Mouse (Mus musculus): ENCODE data around the gene Aurka. TPM values are rescaled to one million over a fixed set of nuclear protein-coding genes. Genes with fewer than 3 reads are reported as not detected.

Aurka gene
- polyA plus RNA-seq, 1 experiment from 2014 or later: 111 TPM

DNA sequence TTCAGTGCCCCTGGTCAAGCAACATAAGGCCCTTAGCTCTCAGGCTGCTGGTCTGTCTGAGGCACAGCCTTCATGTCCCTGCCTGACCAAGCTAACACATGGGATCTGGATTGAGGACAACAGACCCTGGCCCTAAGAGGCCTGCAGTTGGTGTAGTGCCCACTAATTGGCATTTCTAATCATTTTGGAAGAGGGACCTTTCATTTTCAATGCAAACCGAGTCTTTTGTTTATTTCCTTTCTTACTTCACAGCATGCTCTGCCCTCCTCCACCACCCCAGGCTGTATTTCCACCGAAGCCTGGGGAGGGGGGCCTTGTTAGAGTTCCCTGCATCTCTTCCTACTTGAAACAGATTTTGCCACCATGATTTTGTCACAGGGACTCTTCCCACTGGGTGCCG is 29.4 kb downstream of the Aurka start:
- Histone ChIP-seq H3K9ac (replicated peaks; ENCODE audit: low read depth, low read length) (no peak overlapping the region), H3K4me3 (ENCODE audit: low read depth, low read length) (no peak overlapping the region), H3K4me1 (ENCODE audit: control insufficient read depth, insufficient read depth, low read length) (no peaks in the 10 kb centered on the region), H3K27me3 (ENCODE audit: control insufficient read depth, insufficient read depth, low read length) (no peaks in the 10 kb centered on the region), H3K36me3 (ENCODE audit: control insufficient read depth, insufficient read depth, low read length) (no peaks in the 10 kb centered on the region), H3K9me3 (ENCODE audit: control insufficient read depth, low read depth, low read length) (peaks cover 3% of the 10 kb centered on the region; the same call in 1 of the 2 replicates), H3K27ac (ENCODE audit: low read length) (no peak overlapping the region), H3K4me2 (replicated peaks; ENCODE audit: low read depth, low read length) (no peak overlapping the region)
- ATAC-seq (ENCODE audit: insufficient number of reproducible peaks, insufficient read depth, low FRiP score, low read depth): no peak
- WGBS: 55% methylated on average over 3 of the region's 3 CpGs

DNA sequence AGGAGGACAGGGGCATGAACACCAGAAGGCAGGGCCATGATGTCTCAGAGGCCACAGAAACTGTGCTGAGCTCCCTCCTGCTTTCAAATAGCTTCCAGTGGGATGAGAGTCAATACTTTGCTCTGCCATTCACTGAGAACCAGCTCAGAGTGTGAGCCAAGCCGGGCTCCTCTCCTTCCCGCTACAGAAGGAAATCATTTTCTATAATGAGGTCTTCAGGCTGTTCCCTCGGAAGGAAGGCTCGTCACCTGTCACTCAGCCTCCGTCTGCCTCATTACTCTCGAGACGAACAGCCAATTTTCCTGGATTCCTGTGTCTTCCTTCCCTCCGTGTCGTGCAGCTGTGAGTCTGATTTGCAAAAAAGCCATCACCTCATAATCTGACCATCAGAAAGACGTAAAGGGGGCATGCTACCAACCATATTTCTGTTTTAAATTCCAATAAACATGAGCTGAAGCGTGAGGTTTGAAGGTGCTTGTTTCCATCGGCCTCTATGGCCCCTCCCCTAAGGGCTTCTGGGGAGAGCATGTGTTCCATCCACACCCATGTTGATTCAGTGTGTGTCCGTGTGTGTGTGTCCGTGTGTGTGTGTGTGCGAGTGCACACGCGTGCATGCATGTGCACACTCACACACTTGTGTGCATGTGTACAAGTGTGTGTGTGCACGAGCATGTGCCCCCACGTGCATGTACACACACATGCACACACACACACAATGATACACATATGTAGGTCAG is 32.0 kb downstream of the Aurka start:
- H3K9me3 ChIP-seq (ENCODE audit: control insufficient read depth, low read depth, low read length): peaks cover 3% of the 10 kb centered on the region; the same call in 1 of the 2 replicates
- H3K27me3 ChIP-seq (ENCODE audit: control insufficient read depth, insufficient read depth, low read length): no peaks in the 10 kb centered on the region
- H3K27ac ChIP-seq (ENCODE audit: low read length): no peak overlapping the region
- H3K4me3 ChIP-seq (ENCODE audit: low read depth, low read length): no peak overlapping the region
- no peak overlapping the region for H3K9ac ChIP-seq (replicated peaks; ENCODE audit: low read depth, low read length)
- no peaks in the 10 kb centered on the region for H3K4me1 ChIP-seq (ENCODE audit: control insufficient read depth, insufficient read depth, low read length)
- no peaks in the 10 kb centered on the region for H3K36me3 ChIP-seq (ENCODE audit: control insufficient read depth, insufficient read depth, low read length)
- H3K4me2 ChIP-seq (replicated peaks; ENCODE audit: low read depth, low read length): no peak overlapping the region
- ATAC-seq (ENCODE audit: insufficient number of reproducible peaks, insufficient read depth, low FRiP score, low read depth): no peak
- WGBS: 85% methylated on average over 19 of the region's 19 CpGs

DNA sequence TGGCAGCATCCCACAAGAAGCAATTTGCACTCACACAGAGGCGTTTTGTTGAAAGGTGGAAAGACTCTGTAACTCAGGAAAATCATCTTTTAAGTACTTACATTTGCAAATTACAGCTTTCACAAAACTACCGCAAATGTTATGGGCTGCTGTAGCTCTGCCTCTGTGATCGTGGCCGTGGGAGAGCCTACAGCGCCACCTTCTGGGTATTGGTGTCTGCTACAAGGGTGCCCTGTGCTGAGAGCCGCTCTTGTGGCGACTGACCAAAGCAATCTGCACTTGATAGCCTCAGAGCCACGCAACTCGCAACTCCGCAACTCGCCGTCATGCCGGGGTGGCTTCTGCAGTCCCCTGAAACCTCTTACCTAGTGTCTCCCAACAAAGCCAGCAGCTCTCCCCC is 41.2 kb downstream of the Aurka start:
- WGBS: 6% methylated on average over 13 of the region's 13 CpGs
- ATAC-seq (ENCODE audit: insufficient number of reproducible peaks, insufficient read depth, low FRiP score, low read depth): peak; percentile 61; the same call in 1 of the 2 replicates

DNA sequence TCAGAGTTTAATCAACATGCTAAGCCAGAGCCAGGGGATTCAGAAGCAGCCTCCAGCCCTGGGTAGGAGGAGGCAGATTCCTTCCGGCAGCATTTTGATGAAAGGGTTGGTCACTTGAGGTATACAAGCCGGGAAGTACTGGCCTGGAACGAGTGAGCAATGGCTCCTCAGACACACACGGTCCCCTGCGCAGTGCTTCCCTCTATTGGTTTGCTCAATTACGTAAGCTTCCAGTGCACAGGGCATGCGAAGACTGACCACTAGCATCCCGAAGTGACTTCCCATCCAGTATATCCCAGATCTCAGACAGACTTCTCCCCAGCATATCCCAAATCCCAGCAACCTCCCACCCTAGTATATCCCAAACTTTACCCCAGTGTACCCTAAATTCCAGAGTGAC is 42.1 kb downstream of the Aurka start:
- H3K4me3 ChIP-seq (ENCODE audit: low read depth, low read length): no peak overlapping the region
- 61% methylated on average over 8 of the region's 8 CpGs for WGBS
- no peaks in the 10 kb centered on the region for H3K27me3 ChIP-seq (ENCODE audit: control insufficient read depth, insufficient read depth, low read length)
- no peaks in the 10 kb centered on the region for H3K9me3 ChIP-seq (ENCODE audit: control insufficient read depth, low read depth, low read length)
- no peak overlapping the region for H3K27ac ChIP-seq (ENCODE audit: low read length)
- H3K36me3 ChIP-seq (ENCODE audit: control insufficient read depth, insufficient read depth, low read length): no peaks in the 10 kb centered on the region
- H3K4me2 ChIP-seq (replicated peaks; ENCODE audit: low read depth, low read length): no peak overlapping the region
- no peak overlapping the region for H3K9ac ChIP-seq (replicated peaks; ENCODE audit: low read depth, low read length)
- no peak for ATAC-seq (ENCODE audit: insufficient number of reproducible peaks, insufficient read depth, low FRiP score, low read depth)
- H3K4me1 ChIP-seq (ENCODE audit: control insufficient read depth, insufficient read depth, low read length): no peaks in the 10 kb centered on the region

More for the DNA sequence above, 41.2 kb downstream of the Aurka start:
- Histone ChIP-seq H3K27ac (ENCODE audit: low read length) (no peak overlapping the region), H3K4me3 (ENCODE audit: low read depth, low read length) (no peak overlapping the region), H3K36me3 (ENCODE audit: control insufficient read depth, insufficient read depth, low read length) (no peaks in the 10 kb centered on the region), H3K9ac (replicated peaks; ENCODE audit: low read depth, low read length) (no peak overlapping the region), H3K4me2 (replicated peaks; ENCODE audit: low read depth, low read length) (no peak overlapping the region), H3K9me3 (ENCODE audit: control insufficient read depth, low read depth, low read length) (no peaks in the 10 kb centered on the region), H3K27me3 (ENCODE audit: control insufficient read depth, insufficient read depth, low read length) (no peaks in the 10 kb centered on the region), H3K4me1 (ENCODE audit: control insufficient read depth, insufficient read depth, low read length) (no peaks in the 10 kb centered on the region)

DNA sequence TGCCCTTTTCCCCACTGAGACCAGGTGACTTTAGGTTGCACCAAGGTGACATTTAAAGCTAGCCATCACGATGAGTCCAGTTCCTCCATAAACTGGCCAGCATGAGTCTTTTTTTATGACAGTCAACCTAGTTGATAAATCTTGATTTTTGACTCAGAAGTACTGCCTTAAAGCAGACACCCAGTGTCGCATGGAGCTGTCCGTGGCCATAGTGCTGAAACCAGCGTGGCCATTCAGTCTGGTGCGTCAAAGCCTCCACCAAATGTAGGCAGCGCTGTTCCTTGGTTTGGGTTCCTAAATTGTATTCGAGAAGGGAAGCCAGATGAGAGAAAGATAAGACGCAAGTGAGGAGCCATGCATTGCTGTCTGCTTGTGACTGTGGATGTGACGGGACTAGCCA is 49.5 kb downstream of the Aurka start:
- Histone ChIP-seq H3K4me3 (ENCODE audit: low read depth, low read length) (no peak overlapping the region), H3K36me3 (ENCODE audit: control insufficient read depth, insufficient read depth, low read length) (no peaks in the 10 kb centered on the region), H3K9ac (replicated peaks; ENCODE audit: low read depth, low read length) (no peak overlapping the region), H3K9me3 (ENCODE audit: control insufficient read depth, low read depth, low read length) (no peaks in the 10 kb centered on the region), H3K4me2 (replicated peaks; ENCODE audit: low read depth, low read length) (no peak overlapping the region), H3K4me1 (ENCODE audit: control insufficient read depth, insufficient read depth, low read length) (no peaks in the 10 kb centered on the region), H3K27me3 (ENCODE audit: control insufficient read depth, insufficient read depth, low read length) (no peaks in the 10 kb centered on the region), H3K27ac (ENCODE audit: low read length) (no peak overlapping the region)
- 13% methylated on average over 9 of the region's 9 CpGs for WGBS
- ATAC-seq (ENCODE audit: insufficient number of reproducible peaks, insufficient read depth, low FRiP score, low read depth): no peak

DNA sequence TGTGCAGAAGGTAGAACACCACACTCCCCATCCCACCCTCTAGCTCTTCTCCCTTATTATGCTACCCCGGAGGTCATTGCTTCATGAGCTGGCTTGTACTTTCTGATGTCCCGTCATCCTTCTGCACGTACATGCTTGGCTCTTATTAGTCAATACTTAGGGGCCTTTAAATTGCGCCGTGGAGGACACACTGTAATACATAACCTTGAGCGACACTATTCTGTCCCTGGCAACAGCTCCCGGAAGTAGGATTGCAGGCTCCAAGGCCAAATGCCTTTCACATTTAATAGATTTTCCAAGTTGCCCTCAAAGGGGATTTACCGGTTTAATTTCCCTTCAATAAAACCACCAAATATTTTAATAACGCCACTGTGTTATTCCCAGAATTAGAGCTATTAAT is 58.6 kb downstream of the Aurka start:
- H3K27ac ChIP-seq (ENCODE audit: low read length): no peak overlapping the region
- no peak overlapping the region for H3K4me3 ChIP-seq (ENCODE audit: low read depth, low read length)
- no peaks in the 10 kb centered on the region for H3K9me3 ChIP-seq (ENCODE audit: control insufficient read depth, low read depth, low read length)
- H3K4me2 ChIP-seq (replicated peaks; ENCODE audit: low read depth, low read length): no peak overlapping the region
- H3K36me3 ChIP-seq (ENCODE audit: control insufficient read depth, insufficient read depth, low read length): no peaks in the 10 kb centered on the region
- H3K4me1 ChIP-seq (ENCODE audit: control insufficient read depth, insufficient read depth, low read length): no peaks in the 10 kb centered on the region
- ATAC-seq (ENCODE audit: insufficient number of reproducible peaks, insufficient read depth, low FRiP score, low read depth): no peak
- no peaks in the 10 kb centered on the region for H3K27me3 ChIP-seq (ENCODE audit: control insufficient read depth, insufficient read depth, low read length)
- 87% methylated on average over 9 of the region's 9 CpGs for WGBS
- H3K9ac ChIP-seq (replicated peaks; ENCODE audit: low read depth, low read length): no peak overlapping the region

DNA sequence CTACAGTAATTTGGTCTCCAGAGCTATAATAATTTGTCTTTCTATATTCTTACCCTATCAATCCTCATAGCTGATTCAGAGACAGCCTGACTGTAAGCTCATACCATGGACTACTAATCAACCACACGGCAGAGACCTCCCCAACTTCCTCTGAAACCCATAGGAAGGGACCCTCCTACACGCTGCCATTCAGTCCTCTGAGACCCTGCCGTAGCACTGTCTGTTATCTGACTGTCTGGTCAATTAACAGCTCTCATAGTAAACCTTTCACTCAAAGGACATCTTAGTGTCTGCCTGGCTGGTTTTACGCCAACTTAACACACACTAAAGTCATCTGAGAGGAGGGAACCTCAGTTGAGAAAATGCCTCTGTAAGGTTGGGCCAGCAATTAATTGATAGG is 63.8 kb downstream of the Aurka start:
- Histone ChIP-seq H3K4me2 (replicated peaks; ENCODE audit: low read depth, low read length) (no peak overlapping the region), H3K9me3 (ENCODE audit: control insufficient read depth, low read depth, low read length) (no peaks in the 10 kb centered on the region), H3K4me1 (ENCODE audit: control insufficient read depth, insufficient read depth, low read length) (no peaks in the 10 kb centered on the region), H3K27ac (ENCODE audit: low read length) (no peak overlapping the region), H3K36me3 (ENCODE audit: control insufficient read depth, insufficient read depth, low read length) (no peaks in the 10 kb centered on the region), H3K4me3 (ENCODE audit: low read depth, low read length) (no peak overlapping the region), H3K27me3 (ENCODE audit: control insufficient read depth, insufficient read depth, low read length) (no peaks in the 10 kb centered on the region), H3K9ac (replicated peaks; ENCODE audit: low read depth, low read length) (no peak overlapping the region)
- no peak for ATAC-seq (ENCODE audit: insufficient number of reproducible peaks, insufficient read depth, low FRiP score, low read depth)
- WGBS: 62% methylated on average over 4 of the region's 4 CpGs
